Mouse (Mus musculus) Muller cell, postnatal 12 days (primary cell): ENCODE measurements at regions not wholly inside any gene's neighbourhood (a gene's known extent, or its start where the extent isn't known, plus 50 kb on each side); places are given as distances from the start of the nearest gene placed in this dataset.
A peak's percentile ranks its signal among the peaks of the same experiment; 100 is the strongest.

ENCODE experiments used
- DNase-seq: peaks from one replicate; pipeline ENCODE4 v3.0.0-alpha.2; 2015; ENCODE audit errors: inconsistent ontology term

- DNase-seq: peak; percentile 58
Measured at GRCm38 (mm10) chr11:51911481-51911880, 54.0 kb upstream of the Jade2 start.

- no peak for DNase-seq
Measured at GRCm38 (mm10) chr11:51915656-51916032, 51.8 kb upstream of the Cdkn2aipnl start.

- peak; percentile 96 for DNase-seq
Measured at GRCm38 (mm10) chr11:51916033-51916929, 51.2 kb upstream of the Cdkn2aipnl start.
